Mouse (Mus musculus) CH12.LX (cell line): Measurements from ENCODE around the gene Srpr.

Experiments used
- JUN ChIP-seq: IDR thresholded peaks from 2 replicates; pipeline ENCODE4 v1.6.1; 2011; ENCODE audit warnings: low read depth, mild to moderate bottlenecking, low read length, improper control_type of control experiment, moderate library complexity; ENCODE audit not compliant: insufficient read depth
- JUND ChIP-seq: conservative IDR thresholded peaks from 2 replicates; pipeline ENCODE4 v1.6.1; 2011; ENCODE audit warnings: low read depth, low read length, improper control_type of control experiment
- POLR2A ChIP-seq: IDR thresholded peaks from 2 replicates; pipeline ENCODE4 v1.6.1; 2011; ENCODE audit warnings: low read depth, mild to moderate bottlenecking, improper control_type of control experiment, low read length
- SIN3A ChIP-seq: IDR thresholded peaks from 2 replicates; pipeline ENCODE4 v1.6.1; 2012; ENCODE audit warnings: low read length, improper control_type of control experiment, inconsistent platforms

DNA sequence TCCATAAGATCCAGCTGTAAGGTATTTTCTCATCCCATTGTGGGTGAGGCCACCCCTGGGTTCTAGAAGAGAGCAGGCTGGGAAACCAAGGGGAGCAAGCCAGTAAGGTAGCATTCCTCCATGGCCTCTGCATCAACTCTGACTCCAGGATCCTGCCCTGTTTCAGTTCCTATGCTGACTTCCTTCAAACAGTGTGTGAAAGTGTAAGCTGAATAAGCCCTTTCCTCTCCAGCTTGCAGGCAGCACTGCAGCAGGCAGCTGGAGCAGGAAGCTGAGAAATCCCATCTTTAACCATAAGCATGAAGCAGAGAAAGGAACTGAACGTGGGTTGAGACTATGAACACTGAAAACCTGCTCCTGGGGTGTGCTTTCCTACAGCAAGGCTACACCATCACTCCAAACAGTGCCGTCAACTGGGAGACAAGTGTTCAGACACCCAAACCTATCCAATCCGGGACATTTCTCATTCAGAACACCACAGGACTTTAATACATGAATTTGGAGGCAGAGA is 77.9 kb downstream of the Srpr start:
- TF ChIP-seq JUN = no peak
- TF ChIP-seq JUND = no peak
- no peak for TF ChIP-seq SIN3A
- TF ChIP-seq POLR2A = no peak
